Mouse (Mus musculus): ENCODE results near the gene Hes1. TPM values are rescaled to one million over a fixed set of nuclear protein-coding genes. Genes with fewer than 3 reads are reported as not detected.

Gene Hes1
- total RNA-seq, 2 experiments from 2014 or later: 5.1 to 6.9 TPM

DNA sequence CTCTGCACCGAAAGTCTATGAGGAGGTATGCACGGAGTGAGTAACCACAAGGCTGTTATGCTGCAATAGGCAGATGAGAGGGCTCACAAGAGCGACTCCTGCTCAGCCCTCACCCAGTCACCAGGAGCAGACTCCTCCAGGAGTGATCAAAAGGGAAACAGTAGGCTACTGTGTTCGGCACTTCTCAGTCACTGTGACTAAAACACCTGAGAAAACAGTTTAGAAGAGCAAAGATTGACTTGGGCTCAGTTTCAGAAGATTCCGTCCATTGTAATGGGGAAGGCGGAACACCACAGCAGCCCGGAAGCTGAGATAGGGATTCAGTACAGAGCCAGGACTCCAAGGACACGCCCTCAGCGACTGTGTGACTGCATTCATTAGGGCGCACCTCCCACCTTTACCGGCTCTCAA lies 16.8 kb upstream of the Hes1 start:
- ATAC-seq (replicated peaks; ENCODE audit: low FRiP score, low TSS enrichment, poor library complexity, severe bottlenecking): no peak

DNA sequence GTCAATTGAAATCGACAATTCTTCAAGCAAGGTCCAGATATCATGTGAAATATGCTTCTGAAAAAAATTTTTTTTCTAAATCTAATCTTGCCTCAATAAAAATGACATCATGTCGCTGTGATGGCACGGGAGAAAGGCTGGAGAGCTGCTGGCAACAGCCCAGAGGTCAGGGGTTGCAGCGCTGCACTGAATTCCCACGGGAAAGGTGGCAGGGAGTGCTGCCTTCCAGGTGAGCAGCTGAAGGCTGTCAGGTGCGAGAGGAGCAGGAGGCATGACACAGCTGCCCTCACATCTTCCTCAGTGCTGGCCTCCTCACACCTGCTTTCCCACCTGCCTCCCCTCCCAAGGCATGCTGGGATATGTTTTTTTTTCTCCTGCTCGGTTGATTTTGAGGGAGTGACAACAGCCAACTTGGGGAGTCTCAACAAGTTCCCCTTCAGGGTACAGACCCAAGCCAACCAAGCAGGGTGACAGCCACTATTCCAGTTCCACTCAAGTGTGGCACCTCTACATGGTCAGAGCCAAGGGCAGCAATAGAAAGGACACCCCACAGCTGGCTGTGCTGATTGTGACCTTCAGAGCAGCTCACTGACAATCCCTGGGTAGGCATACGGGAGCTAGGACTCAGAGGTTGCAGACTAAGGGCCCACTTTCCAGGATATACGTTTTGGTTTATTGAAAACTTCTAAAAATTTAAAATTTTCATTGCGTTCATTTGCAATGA lies 13.3 kb upstream of the Hes1 start:
- no peak for ATAC-seq (replicated peaks; ENCODE audit: low FRiP score, low TSS enrichment, poor library complexity, severe bottlenecking)

DNA sequence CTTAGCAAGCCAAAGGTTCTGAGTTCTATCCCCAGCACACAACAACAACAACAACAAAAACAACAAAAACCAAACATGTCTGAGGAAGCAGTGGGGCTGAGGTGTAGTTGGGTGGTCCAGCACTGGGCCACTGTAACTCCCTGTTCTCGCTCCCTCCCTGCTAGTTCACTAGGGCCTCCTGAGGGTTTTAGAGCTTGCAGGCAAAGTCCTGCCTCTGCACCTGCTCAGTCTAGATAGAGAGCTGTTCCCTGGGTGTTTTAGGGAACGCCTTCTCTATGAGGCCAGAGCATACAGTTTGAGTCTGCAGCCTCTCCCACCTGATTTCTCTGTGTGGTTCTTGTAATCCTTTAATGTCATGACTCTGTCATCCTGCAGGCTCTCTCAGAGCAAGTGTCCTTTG lies 11.9 kb upstream of the Hes1 start:
- no peak for ATAC-seq (replicated peaks; ENCODE audit: low FRiP score, low TSS enrichment, poor library complexity, severe bottlenecking)

DNA sequence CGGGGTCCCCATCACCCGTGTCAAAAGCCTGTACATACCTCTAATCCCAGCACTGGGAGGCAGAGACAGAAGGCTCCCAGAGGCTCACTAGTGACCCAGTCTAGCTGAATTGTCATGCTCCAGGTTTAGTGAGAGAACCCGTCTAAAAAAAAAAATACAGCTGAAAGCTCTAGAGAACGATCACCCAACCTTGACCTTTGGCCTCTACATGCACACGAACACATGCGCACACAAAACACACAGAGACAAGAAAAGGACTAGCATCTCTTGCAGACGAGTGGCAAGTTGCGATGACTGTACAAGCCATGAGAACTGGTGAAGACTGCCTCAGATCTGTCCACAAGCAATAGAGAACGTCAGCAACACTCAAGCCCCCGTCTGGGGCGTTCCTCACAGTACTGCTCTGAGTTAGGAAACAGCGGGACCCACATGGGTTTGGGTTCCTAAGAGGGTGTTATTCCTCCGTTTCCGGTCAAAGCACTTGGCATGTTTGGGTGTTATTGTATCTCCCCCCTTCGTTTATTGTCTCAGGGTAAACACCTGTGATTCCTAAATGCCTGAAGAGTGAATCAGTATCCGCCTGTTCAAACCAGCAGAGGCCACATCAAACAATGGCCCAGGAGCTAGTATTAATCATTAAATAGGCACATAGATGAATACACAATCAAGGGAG lies 11.2 kb upstream of the Hes1 start:
- no peak for ATAC-seq (replicated peaks; ENCODE audit: low FRiP score, low TSS enrichment, poor library complexity, severe bottlenecking)

DNA sequence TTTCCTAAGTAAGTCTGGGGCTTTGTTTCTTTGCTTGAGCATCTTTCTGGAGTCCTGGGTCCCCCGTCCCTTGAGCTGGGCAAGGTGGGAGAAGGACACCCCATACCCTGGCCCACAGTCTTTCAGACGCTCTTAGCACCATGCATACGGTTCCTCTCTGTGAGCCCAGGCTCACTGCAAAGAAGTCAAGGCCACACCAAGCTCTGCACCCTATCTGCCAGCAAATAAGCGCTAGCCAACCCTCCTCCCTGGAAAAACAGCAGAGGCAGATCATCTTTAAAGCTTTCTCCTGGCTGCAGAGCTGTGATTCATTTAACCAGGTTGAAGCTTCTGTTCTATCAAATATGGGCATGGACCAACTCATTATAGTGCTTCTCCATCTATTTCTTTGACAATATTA lies 9.6 kb upstream of the Hes1 start:
- no peak for ATAC-seq (replicated peaks; ENCODE audit: low FRiP score, low TSS enrichment, poor library complexity, severe bottlenecking)

DNA sequence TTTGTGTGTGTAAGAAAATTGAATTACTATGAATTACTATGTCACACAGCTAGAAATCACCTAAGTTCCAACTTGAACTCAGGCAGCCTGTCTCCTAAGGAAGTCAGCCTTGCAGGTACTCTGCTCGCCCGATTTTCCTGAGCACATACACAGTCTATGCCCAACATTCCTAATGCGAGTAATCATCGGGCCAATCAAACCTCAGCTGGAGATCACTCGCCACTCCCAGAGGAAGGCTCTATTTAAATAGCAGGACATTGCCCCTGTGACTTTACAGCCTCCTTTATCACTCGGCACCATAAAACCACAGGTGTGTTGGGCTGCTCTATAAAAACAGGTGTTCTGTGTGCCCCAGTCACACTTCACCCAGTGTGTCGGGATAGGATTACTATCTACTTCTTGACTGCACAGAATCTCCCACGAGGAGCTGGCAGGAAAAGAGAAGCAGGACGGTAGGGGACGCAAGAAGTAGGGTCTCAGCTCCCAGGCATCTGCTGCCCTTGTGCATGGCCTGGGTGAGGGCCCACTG lies 8.8 kb upstream of the Hes1 start:
- ATAC-seq (replicated peaks; ENCODE audit: low FRiP score, low TSS enrichment, poor library complexity, severe bottlenecking): no peak

DNA sequence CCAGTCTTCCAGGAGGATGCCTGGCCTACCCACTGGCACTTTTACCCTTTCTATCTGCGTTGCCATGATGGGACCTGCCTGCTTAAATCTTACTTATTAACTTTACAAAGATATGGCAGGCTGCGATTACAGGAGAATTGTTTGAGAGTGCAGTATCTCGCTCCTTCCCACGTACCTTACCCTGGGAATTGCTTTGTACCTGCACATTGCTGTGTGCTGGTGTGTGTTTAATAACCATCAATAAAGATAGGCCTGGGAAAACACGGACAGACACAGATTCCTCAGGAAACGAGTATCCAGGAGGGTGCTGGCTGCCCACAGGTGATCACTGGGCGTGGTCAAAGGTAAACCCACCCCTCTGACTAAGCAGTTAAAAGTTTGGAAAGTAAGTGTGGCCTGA lies 8.3 kb upstream of the Hes1 start:
- no peak for ATAC-seq (replicated peaks; ENCODE audit: low FRiP score, low TSS enrichment, poor library complexity, severe bottlenecking)

DNA sequence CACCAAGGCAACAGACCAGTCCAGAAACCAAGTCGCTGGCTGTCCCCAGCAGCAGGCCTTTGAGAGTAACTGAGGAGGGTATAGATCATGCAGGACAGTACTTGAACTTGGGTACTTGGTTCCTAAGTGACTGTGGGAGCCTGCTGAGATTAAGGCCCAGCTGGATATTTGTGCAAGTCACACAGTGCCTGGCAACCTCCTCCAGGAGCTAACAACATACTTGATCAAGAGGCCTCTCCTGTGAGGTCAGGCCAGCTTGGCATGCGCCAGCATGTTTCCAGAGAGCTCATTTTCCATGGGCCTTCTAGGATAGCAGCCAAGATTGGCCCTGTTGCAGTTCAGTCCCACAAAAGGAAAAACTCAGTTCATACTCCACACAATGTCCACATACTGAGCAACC lies 7.3 kb upstream of the Hes1 start:
- no peak for ATAC-seq (replicated peaks; ENCODE audit: low FRiP score, low TSS enrichment, poor library complexity, severe bottlenecking)

DNA sequence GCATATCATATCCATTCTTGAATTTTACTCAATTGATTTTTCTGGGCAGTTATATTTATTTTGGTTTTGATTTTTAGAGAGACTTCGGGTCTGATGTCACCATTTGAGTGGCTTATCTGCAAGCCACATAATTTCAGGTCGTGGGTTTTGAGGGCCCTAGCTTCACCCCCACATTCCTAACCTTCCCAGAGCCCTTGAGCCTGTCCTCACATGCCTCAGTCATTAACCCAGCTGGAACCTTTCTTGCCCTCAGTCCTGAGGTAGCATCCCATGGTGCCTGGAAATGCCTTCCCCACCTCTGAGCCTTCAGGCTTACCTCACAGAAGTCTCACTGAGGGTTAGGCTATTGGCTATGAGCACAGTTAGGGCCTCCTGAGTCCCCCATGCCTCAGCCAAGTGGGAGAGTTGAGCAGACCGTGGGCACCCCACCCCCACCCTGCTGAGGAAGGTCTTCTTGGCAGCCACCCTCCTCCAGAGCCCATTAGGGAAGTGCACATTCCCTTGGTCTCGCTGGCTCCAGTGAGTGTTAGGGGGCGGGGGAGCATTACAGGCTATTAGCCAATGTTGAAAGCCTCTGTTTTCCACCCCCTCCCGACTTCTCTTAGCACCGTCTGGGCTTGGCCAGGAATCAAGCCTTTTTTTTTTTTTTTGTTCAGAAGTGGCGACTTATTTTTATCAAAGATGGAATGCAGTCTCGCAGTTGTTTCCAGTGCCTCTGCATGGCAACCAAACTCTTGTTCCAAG lies 5.0 kb upstream of the Hes1 start:
- no peak for ATAC-seq (replicated peaks; ENCODE audit: low FRiP score, low TSS enrichment, poor library complexity, severe bottlenecking)

DNA sequence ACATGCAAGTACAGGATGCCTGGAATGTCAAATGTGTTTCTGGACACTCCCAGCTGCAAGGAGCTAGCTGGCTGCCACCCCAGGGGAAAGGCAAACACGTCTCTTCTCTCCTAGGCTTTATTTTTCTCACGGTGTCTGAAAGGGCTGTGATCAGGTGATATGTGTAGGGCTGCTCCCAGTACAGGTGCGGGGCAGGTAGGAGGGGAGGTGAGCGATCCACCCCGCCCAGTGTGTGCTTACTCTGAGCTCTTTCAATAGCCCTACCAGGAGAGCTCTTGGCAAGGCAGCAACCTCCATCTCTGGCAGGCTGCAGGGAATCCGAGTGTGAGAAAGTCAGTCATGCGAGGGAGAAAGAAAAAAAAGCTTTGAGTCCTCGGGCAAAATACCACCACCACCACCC lies 3.8 kb upstream of the Hes1 start:
- ATAC-seq (replicated peaks; ENCODE audit: low FRiP score, low TSS enrichment, poor library complexity, severe bottlenecking): no peak

DNA sequence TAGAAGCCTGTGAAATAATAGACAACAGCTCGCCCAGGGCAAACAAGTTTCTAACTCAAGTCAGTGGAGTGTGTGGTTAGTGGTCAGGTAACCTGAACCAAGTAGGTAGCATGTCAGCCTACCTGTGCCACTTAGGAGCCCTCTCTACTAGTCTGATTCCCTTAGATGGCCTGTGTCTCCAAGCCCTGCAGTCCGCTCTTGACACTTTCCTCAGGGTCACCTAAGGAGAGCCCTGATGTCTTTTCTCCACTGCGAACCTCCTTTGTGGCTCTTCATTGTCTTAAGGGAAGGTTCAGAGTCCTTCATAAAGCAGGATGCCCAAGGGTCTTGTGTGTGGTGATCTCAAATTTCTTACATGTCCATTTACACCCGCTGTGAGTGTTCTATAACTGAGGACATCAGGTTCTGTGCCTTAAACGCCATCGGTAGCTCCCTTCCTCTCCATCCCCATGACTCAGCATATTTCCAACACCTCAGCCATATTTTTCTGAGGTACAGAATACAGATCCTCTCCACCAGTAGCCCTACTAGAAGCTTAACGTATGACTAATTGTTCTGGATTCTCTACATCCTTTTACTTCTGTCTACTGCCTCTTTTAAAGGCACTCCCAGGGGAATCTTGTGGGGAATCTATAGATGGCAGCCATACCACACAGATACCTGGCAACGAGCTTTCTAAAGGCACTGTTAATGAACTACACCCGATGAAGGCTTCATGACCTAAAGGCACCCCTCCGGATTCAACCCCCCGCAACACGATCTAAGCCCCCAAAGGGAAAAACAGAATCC lies 1.7 kb upstream of the Hes1 start:
- no peak for ATAC-seq (replicated peaks; ENCODE audit: low FRiP score, low TSS enrichment, poor library complexity, severe bottlenecking)

DNA sequence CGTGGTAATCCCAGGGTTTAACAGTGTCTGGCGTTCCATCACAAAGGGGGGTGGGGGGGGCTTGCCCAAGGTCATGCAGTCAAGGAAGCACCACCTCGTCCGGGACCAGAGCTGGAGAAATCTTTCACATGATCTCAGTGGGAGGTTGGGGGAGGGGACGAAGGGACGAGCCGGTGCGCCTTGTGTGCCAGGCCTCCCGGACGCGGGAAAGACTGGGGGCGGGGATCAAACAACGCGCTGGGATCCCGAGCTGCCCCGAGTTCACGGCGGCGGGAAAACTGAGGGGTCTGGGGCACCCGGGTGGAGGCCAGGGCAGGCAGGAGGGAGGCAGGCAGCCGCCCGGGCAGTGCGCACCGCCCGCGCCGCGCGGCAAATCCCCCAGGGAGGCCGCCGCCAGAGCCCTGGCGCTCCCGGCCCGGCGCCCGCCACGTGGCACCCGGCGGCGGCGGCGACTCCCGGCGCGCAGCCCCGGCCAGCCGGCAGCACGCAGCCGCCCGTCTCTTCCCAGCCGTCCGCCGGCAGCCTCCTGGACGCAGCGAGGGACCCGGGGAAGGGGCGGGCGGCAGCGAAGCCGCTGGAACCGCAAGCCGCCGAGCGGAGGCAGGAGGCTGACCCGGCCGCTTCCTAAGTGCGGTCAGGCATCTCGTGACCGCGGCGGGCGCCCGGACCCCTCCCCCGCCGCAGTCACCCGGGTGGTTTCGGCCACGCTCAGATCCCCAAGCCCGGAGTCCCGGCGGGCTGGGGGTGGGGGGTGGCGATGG lies 883 bp upstream of the Hes1 start:
- ATAC-seq (replicated peaks; ENCODE audit: low FRiP score, low TSS enrichment, poor library complexity, severe bottlenecking): no peak

DNA sequence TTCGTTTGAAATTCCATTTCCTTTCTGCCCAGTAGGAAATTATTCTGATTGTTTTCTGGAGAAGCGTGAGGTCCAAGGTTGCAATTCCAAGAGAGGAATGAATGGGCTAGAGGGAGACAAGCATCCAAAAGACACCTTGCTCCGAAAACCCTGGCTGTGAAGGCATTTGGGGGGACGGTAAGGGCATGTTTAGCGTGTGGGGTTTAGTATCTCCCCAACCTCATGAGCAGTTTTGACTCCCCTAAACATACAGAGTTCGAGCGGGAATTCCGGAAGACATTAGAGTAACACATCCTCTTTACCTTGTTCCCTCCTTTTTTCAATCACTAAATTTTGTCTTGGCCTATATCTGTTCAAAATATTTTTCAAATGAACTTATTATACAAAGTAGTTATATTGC lies 429 bp downstream of the Hes1 start:
- no peak for ATAC-seq (replicated peaks; ENCODE audit: low FRiP score, low TSS enrichment, poor library complexity, severe bottlenecking)

DNA sequence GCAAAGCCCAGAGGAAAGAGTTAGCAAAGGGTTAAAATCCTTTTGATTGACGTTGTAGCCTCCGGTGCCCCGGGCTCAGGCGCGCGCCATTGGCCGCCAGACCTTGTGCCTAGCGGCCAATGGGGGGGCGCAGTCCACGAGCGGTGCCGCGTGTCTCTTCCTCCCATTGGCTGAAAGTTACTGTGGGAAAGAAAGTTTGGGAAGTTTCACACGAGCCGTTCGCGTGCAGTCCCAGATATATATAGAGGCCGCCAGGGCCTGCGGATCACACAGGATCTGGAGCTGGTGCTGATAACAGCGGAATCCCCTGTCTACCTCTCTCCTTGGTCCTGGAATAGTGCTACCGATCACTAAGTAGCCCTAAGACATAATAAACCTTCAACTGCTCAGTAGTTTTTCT lies 893 bp downstream of the Hes1 start:
- ATAC-seq (replicated peaks; ENCODE audit: low FRiP score, low TSS enrichment, poor library complexity, severe bottlenecking): peak; percentile 57

DNA sequence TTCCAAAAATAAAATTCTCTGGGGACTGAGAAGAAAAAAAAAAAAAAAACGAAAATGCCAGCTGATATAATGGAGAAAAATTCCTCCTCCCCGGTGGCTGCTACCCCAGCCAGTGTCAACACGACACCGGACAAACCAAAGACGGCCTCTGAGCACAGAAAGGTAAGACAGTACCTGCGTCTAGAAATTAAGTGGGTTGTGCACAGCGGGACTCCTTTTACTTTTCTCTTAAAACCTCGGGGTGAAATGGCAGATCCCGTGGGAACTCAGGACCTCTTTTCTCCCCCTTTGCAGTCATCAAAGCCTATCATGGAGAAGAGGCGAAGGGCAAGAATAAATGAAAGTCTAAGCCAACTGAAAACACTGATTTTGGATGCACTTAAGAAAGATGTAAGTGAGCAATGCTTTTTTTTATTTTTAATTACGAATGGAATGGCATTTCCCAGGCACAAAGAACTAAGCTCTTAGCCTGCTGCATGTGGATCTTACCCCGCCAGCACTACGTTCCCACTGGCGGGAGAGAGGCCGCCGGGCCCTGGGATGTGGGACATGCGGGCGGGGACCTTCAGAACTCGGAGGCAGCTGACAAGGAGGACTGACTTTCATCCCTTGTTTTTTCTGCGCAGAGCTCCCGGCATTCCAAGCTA lies 1.5 kb downstream of the Hes1 start:
- ATAC-seq (replicated peaks; ENCODE audit: low FRiP score, low TSS enrichment, poor library complexity, severe bottlenecking): no peak

DNA sequence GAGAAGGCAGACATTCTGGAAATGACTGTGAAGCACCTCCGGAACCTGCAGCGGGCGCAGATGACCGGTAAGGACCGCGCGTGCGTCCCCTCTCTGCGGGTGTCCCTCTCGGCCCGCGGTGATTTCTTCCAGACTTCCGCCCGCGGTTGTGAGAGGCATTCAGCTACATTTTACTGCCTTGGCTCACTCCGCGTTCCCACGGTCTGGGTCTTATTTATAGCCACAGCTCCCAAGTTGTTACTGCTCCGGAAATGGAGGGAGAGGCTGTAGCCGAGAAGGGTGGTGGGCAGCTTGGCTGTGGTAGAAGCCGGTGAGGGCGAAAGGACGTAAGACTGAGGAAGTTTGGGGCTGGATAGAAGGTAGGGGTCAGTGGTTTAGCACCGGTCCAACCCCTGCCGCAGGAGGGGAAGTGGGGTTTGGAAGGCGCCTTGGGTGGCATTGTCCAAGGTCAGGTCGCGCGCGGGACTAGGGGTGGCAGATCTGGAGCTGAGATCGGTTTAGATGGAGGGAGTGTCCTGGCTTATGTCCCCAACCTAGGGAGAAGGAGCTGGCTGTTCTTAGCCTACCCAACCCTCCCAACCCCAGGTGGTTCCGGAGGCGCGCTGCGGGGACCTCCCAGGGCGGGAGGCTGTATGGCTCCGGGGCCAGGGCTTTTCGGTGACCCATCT lies 2.1 kb downstream of the Hes1 start:
- ATAC-seq (replicated peaks; ENCODE audit: low FRiP score, low TSS enrichment, poor library complexity, severe bottlenecking): no peak

DNA sequence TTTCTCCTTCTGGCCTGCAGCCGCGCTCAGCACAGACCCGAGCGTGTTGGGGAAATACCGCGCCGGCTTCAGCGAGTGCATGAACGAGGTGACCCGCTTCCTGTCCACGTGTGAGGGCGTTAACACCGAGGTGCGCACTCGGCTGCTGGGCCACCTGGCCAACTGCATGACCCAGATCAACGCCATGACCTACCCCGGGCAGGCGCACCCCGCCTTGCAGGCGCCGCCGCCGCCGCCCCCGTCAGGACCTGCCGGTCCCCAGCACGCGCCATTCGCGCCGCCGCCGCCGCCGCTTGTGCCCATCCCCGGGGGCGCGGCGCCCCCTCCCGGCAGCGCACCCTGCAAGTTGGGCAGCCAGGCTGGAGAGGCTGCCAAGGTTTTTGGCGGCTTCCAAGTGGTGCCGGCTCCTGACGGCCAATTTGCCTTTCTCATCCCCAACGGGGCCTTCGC lies 2.7 kb downstream of the Hes1 start:
- ATAC-seq (replicated peaks; ENCODE audit: low FRiP score, low TSS enrichment, poor library complexity, severe bottlenecking): no peak
